Mouse (Mus musculus) heart, postnatal 0 days (tissue): ENCODE measurements around the gene Muc1.

Source experiments
- CTCF ChIP-seq: IDR thresholded peaks from 2 replicates; pipeline ENCODE4 v1.5.1; 2016; ENCODE audit warnings: antibody characterized with exemption, control low read depth, low read depth
- EP300 ChIP-seq: IDR thresholded peaks from 2 replicates; pipeline ENCODE4 v1.6.1; 2016; ENCODE audit warnings: antibody characterized with exemption, low read depth

DNA sequence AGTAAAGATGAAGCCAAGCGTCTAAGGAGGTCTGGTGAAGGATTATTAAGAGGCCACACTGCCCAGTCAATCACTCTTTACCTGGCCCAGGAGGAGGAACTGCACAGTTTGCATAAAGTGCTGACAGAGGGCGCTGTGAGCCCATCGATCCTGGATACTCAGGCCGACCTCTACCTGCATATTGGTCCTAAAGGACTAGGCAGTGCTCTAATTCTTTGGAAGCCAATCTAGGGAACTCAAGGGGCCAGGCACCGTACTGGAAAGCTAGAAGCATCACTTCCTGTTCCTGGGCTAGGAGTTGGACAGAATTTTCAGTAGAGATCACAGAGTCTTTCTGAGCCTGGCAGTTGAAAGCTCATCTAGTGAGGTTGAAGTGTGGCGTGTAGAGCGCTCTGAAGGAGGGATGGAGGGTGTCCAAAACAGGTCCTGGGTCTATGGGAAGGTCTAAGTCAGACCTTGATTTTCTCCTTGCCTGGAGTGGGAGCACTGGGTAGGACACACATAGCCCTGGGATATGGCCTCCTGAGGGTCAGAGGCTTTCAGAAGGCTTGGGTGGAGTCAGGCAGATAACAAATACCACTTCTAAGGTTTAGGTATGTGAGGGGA is 21.7 kb downstream of the Muc1 start:
- TF ChIP-seq CTCF (peak; percentile 81), EP300 (no peak)
